Mouse (Mus musculus) liver, embryonic 11.5 days (tissue): ENCODE measurements around the gene Adh6a. TPM values are rescaled to one million over a fixed set of nuclear protein-coding genes. Genes with fewer than 3 reads are reported as not detected.

ENCODE experiments used
- ATAC-seq: fragments of 200-750 bp; cut with Nextera tagmentation; replicated peaks from 2 replicates; pipeline ENCODE4 v1.8.0; 2017; ENCODE audit warnings: moderate number of reproducible peaks, mild to moderate bottlenecking, moderate TSS enrichment, moderate library complexity; ENCODE audit not compliant: low FRiP score
- DNase-seq: peaks from one replicate; pipeline ENCODE4 v3.0.0-alpha.2; 2017; ENCODE audit warnings: low spot score
- H3K27ac ChIP-seq: fragments of 300-500 bp; sonication (generic); 2 replicates; pipeline ENCODE4 v1.5.1; 2014; ENCODE audit warnings: mild to moderate bottlenecking, low read depth, low read length, control low read depth
- H3K27me3 ChIP-seq: fragments of 300-500 bp; sonication (generic); replicated peaks from 2 replicates; pipeline ENCODE4 v1.6.1; 2014; ENCODE audit warnings: low read length, mixed read lengths; ENCODE audit not compliant: control insufficient read depth, insufficient read depth
- H3K36me3 ChIP-seq: fragments of 300-500 bp; sonication (generic); 2 replicates; pipeline ENCODE4 v1.6.1; 2014; ENCODE audit warnings: mild to moderate bottlenecking, low read length, moderate library complexity, mixed read lengths; ENCODE audit not compliant: control insufficient read depth, insufficient read depth
- H3K4me1 ChIP-seq: fragments of 300-500 bp; sonication (generic); replicated peaks from 2 replicates; pipeline ENCODE4 v1.6.1; 2014; ENCODE audit warnings: low read length, mixed read lengths; ENCODE audit not compliant: control insufficient read depth, insufficient read depth
- H3K4me2 ChIP-seq: fragments of 300-500 bp; sonication (generic); 2 replicates; pipeline ENCODE4 v1.6.1; 2014; ENCODE audit warnings: mild to moderate bottlenecking, control low read depth, moderate library complexity
- H3K4me3 ChIP-seq: fragments of 300-500 bp; sonication (generic); 2 replicates; pipeline ENCODE4 v1.5.1; 2014; ENCODE audit warnings: low read depth, low read length, control low read depth
- H3K9ac ChIP-seq: fragments of 300-500 bp; sonication (generic); 2 replicates; pipeline ENCODE4 v1.6.1; 2014; ENCODE audit warnings: low read depth, low read length, control low read depth
- H3K9me3 ChIP-seq: fragments of 300-500 bp; sonication (generic); 2 replicates; pipeline ENCODE4 v1.6.1; 2016; ENCODE audit warnings: low read length, inconsistent platforms, mixed read lengths; ENCODE audit not compliant: control insufficient read depth
- whole genome bisulfite sequencing: fragments of 180-500 bp; shearing (Covaris S2); extraction: QIAGEN DNeasy Blood & Tissue Kit; methylation state at CpG from one replicate; pipeline ENCODE4 v1.1.7; 2014; 5-methylcytosine and 5-hydroxymethylcytosine counted together
- polyA plus RNA-seq: library from polyadenylated mRNA; unstranded; fragments of >200 nt; fragmentation: Nextera tagmentation; extraction: Ambion mirVana; gene quantifications from 2 replicates; pipeline ENCODE4 v1.2.1, GENCODE M21; 2014

Gene Adh6a
- polyA plus RNA-seq, 1 experiment from 2014 or later = not detected

DNA sequence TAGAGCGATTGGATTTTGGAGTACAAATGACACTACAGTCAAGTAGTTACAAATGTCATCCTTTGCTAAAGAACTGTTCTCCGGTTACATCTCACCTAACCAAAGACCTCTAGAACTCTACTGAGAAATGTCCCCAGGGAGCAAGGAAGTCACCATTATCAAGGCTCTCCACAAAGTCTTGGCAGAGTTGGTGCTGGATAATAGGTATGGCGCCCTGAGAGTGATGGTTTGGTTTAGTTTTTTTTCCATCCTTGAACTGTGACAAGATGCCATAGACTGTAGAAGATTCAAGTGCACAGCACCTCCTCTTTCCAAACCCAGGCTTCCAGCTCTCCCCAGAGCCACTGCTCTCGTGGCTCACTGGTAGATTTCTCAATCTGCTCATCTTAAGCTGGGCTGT, 25.4 kb upstream of the Adh6a start:
- Histone ChIP-seq H3K4me2 (no peak overlapping the region), H3K9ac (no peak overlapping the region), H3K4me3 (no peak overlapping the region), H3K9me3 (no peaks in the 10 kb centered on the region), H3K36me3 (no peaks in the 10 kb centered on the region), H3K27ac (no peak overlapping the region), H3K27me3 (no peaks in the 10 kb centered on the region), H3K4me1 (no peaks in the 10 kb centered on the region)
- DNase-seq (no peak), ATAC-seq (no peak)
- WGBS = 77% methylated on average over 4 of the region's 4 CpGs

DNA sequence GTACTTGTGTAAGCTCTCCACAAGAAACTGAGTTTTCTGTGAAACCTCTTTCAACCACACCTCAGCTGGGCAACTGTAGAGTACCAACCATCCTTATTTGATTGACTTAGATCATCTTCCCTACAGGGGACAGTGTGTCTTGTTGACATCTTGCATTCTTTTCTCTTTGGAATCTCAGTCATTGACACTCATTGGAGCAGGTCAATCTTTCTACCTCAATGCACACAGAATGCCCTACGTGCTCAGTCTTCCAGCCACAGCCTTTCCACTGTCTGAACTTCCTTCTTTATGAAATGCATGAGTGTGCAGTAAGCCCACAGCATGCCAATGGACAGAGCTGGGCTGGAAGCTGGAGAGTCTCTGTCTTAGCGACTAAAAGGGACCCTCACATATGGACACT, 22.4 kb upstream of the Adh6a start:
- Histone ChIP-seq H3K4me3 (no peak overlapping the region), H3K27me3 (no peaks in the 10 kb centered on the region), H3K27ac (no peak overlapping the region), H3K4me2 (no peak overlapping the region), H3K4me1 (no peaks in the 10 kb centered on the region), H3K36me3 (no peaks in the 10 kb centered on the region), H3K9ac (no peak overlapping the region), H3K9me3 (no peaks in the 10 kb centered on the region)
- DNase-seq = no peak
- WGBS = 77% methylated on average over 2 of the region's 2 CpGs
- ATAC-seq = no peak

DNA sequence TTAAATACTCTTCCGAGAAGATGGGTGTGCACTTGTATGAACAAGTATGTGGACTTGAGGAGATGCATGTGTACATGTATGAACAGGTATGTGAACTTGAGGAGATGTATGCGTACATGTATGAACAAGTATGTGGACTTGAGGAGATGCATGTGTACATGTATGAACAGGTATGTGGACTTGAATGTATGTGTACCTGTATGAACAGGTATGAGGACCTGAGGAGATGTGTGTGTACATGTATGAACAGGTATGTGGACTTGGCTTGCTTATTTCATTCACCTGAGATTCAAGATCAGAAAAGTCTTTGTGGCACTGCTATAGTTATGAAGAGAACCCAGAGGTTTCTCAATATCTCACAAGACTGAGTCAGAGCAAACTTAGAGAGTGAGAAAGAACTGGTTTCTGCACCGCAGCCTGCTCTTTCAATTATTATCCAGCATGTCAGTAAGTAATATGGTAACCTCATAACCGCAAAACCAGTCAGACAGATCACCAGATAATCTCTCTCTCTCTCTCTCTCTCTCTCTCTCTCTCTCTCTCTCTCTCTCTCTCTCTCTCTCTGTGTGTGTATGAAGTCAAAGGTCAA, 21.5 kb upstream of the Adh6a start:
- no peaks in the 10 kb centered on the region for H3K36me3 ChIP-seq
- H3K27me3 ChIP-seq = no peaks in the 10 kb centered on the region
- H3K4me1 ChIP-seq = no peaks in the 10 kb centered on the region
- no peak overlapping the region for H3K4me2 ChIP-seq
- WGBS = 86% methylated on average over 4 of the region's 4 CpGs
- H3K4me3 ChIP-seq = no peak overlapping the region
- no peak for ATAC-seq
- no peak overlapping the region for H3K27ac ChIP-seq
- no peak for DNase-seq
- H3K9ac ChIP-seq = no peak overlapping the region
- H3K9me3 ChIP-seq = no peaks in the 10 kb centered on the region

DNA sequence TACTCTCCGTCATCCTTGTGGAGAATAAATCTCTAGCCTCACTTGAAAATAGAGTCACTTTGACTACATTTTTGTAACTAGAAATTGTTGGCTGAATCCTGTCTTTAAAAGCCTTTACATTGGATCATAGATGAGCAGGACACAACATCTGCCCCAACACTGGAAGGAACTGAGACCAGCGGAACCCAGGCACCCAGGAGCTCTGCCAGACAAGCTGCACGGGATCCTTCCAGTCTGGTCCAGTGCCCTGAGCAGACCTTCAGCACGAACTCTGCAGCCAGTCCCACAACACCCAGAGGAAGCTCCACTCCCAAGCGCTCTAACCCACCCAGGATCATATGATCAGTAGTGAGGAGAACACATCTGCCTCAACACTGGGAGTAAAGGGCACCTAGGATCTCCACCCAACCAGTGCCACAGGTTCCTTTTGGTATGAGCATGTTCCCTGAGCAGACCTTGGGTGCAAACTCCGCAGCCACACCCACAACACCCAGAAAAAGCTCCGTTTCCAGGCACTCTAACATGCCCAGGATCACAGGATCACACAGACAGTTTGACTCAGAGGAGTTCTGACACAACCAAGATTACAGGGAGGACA, 19.7 kb upstream of the Adh6a start:
- H3K27ac ChIP-seq = no peak overlapping the region
- no peak overlapping the region for H3K9ac ChIP-seq
- ATAC-seq (no peak), DNase-seq (no peak)
- H3K4me3 ChIP-seq = no peak overlapping the region
- no peaks in the 10 kb centered on the region for H3K36me3 ChIP-seq
- no peaks in the 10 kb centered on the region for H3K4me1 ChIP-seq
- H3K9me3 ChIP-seq = peaks cover 3% of the 10 kb centered on the region; the same call in 1 of the 2 replicates
- 82% methylated on average over 7 of the region's 7 CpGs for WGBS
- no peak overlapping the region for H3K4me2 ChIP-seq
- no peaks in the 10 kb centered on the region for H3K27me3 ChIP-seq

DNA sequence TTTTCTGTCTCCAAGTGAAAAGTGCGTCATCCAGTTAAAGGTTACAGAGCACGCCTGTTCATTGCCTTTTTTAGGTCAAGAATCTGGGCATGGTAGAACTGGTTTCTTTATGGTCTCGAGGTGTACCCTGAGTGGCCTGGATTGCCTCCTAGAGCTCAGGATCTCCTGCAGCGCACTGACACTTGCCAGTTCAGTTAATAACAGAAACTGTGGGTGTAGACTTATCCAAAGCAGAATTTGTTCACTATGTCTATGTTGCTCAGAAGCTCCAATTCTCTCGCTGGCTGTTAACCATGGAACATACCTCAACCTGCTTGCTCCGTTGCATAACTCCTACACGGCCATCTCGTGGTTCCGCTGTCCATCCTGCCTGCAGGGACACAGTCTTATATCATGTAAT, 13.0 kb upstream of the Adh6a start:
- ATAC-seq (no peak), DNase-seq (no peak)
- H3K4me1 ChIP-seq = no peaks in the 10 kb centered on the region
- H3K27me3 ChIP-seq = no peaks in the 10 kb centered on the region
- H3K9ac ChIP-seq = no peak overlapping the region
- H3K4me3 ChIP-seq = no peak overlapping the region
- 85% methylated on average over 9 of the region's 9 CpGs for WGBS
- peaks cover 3% of the 10 kb centered on the region; the same call in 1 of the 2 replicates for H3K9me3 ChIP-seq
- no peak overlapping the region for H3K27ac ChIP-seq
- no peaks in the 10 kb centered on the region for H3K36me3 ChIP-seq
- H3K4me2 ChIP-seq = no peak overlapping the region

DNA sequence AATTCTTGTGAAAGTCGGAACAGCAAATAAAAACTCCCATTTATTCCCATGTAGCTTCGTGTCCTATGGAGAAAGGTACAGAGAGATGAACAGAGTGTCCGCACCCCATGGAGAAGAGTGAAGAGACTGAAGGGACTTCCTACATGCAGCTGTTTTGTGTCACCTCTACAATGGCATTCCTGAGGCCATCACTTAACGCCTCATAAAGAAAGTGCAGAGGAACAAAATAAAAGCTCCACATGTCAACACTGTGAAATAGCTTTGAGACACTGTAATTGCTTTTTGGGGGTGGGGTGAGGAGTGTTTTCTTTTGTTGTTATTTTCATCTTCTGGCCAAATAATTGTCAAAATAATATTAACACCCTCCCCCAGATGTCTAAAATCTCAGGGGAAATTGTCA, 10.4 kb upstream of the Adh6a start:
- H3K4me2 ChIP-seq = no peak overlapping the region
- H3K9me3 ChIP-seq = peaks cover 3% of the 10 kb centered on the region; the same call in 1 of the 2 replicates
- H3K36me3 ChIP-seq = no peaks in the 10 kb centered on the region
- H3K27me3 ChIP-seq = no peaks in the 10 kb centered on the region
- H3K9ac ChIP-seq = no peak overlapping the region
- H3K4me3 ChIP-seq = no peak overlapping the region
- H3K4me1 ChIP-seq = no peaks in the 10 kb centered on the region; the same call in 1 of the 2 replicates
- no peak for DNase-seq
- no peak overlapping the region for H3K27ac ChIP-seq
- 79% methylated on average over 4 of the region's 4 CpGs for WGBS
- ATAC-seq = no peak

DNA sequence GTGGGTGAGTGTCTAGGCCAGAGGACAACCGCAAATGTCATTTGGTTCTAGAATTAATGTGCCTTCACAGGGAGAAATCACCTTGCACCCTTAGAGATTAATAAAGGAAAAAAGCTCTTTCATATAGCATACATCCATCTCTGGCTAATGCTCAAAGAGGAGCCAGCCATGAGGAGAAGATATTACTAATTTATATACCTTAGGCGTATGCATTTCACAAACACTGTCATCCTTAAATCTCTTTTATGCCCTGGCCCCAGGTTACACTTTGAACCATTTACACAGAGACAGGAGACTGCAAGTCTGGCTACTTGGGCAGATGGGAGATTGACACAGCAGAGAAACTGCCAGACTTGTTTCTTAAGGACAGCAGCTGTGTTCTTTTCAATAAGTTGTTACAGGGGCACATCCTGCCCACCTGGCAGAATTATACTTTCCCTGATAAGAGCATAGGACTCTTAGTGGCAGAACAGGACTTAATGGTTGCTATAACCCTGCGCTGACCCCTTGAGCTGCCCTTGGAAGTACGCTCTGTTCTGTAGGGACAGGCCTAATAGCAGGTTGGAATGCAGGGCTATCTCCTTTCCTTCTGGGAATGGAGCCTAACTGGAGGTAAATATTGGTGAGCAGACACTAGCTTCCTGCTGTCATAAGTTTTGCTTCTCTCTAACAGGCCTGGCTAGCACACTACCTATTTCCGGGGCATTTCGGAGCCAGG, 9.2 kb upstream of the Adh6a start:
- WGBS = 71% methylated on average over 6 of the region's 6 CpGs
- H3K9ac ChIP-seq = no peak overlapping the region
- no peak overlapping the region for H3K27ac ChIP-seq
- no peaks in the 10 kb centered on the region; the same call in 1 of the 2 replicates for H3K4me1 ChIP-seq
- DNase-seq = no peak
- H3K9me3 ChIP-seq = no peaks in the 10 kb centered on the region
- H3K4me2 ChIP-seq = no peak overlapping the region
- ATAC-seq = no peak
- H3K27me3 ChIP-seq = no peaks in the 10 kb centered on the region
- no peaks in the 10 kb centered on the region for H3K36me3 ChIP-seq
- H3K4me3 ChIP-seq = no peak overlapping the region

DNA sequence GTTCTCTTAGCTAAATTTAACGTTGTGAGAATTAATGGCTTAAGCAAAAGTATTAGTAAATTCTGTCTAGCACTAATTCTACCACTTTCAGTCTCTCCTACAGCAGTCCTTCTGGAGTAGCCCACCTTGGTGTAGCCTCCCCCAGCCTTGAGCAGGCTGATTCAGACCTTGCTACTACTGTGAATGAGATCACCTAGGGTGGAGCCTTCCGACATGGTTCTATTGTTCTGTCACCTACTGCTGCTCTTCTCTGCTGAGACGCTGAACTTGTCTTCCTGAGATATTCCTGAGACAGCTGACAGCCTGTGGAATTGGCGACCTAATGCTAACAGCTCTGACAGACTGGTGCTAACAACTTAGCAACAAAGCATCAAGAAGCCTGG, 8.6 kb upstream of the Adh6a start:
- H3K4me2 ChIP-seq = no peak overlapping the region
- DNase-seq (no peak), ATAC-seq (no peak)
- WGBS = 41% methylated on average over 4 of the region's 4 CpGs
- H3K4me1 ChIP-seq = no peaks in the 10 kb centered on the region; the same call in 1 of the 2 replicates
- H3K36me3 ChIP-seq = no peaks in the 10 kb centered on the region
- no peak overlapping the region for H3K9ac ChIP-seq
- no peaks in the 10 kb centered on the region for H3K9me3 ChIP-seq
- H3K27me3 ChIP-seq = no peaks in the 10 kb centered on the region
- H3K4me3 ChIP-seq = no peak overlapping the region
- H3K27ac ChIP-seq = no peak overlapping the region
